Mouse (Mus musculus): ENCODE data around the gene Kmt2e. TPM values are rescaled to one million over a fixed set of nuclear protein-coding genes. Genes with fewer than 3 reads are reported as not detected.
"Not testable (repeated sequence)": the region's sequence is repeated elsewhere in the genome, so short reads cannot be mapped to it uniquely, and the experiment has no call there.

Kmt2e gene
- total and polyA plus RNA-seq, 3 experiments: 7.2 to 29.7 (median 21.3) TPM

DNA sequence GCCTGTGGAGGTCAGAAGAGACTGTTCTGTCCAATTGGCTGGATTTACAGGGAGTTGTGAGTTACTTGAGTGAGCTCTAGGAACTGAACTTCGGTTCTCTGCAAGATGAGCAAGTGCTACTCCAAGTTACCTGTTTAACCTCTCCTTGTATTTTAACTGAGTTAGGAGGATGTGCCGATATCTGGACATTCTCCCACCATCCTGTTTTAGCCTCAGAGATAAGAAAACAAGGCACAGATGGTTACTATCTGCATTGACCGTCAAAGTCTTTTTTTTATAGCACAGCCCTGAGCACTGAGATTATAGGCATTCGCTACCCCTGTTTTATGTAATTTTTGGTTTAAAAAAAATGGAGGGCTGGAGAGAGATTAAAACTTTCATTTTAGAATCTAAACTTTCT, 10.2 kb downstream of the Kmt2e start:
- Histone ChIP-seq H3K4me1 (ENCODE audit: control insufficient read depth in 1 of 2, insufficient read depth in 2 of 2) (peaks cover 8 to 49% of the 10 kb centered on the region in 2 experiments), H3K27ac (ENCODE audit: insufficient read depth, low read depth) (no peak overlapping the region), H3K36me3 (replicated peaks in 1 of 2; ENCODE audit: control insufficient read depth in 1 of 2, insufficient read depth in 1 of 2, low read length in 1 of 2) (peaks cover 2 to 17% of the 10 kb centered on the region in 2 experiments), H3K9me3 (replicated peaks; ENCODE audit: low read length) (no peaks in the 10 kb centered on the region), H3K4me3 (replicated peaks in 1 of 3; ENCODE audit: low read depth in 2 of 3, low read length in 2 of 3, poor library complexity in 1 of 3) (no peak overlapping the region), H3K9ac (ENCODE audit: insufficient read depth, low read depth) (no peak overlapping the region; the same call in 1 of the 2 replicates), H3K79me2 (replicated peaks; ENCODE audit: control insufficient read depth, extremely low read depth, insufficient read depth, poor library complexity, severe bottlenecking) (peaks cover 73% of the 10 kb centered on the region), H3K27me3 (replicated peaks) (no peaks in the 10 kb centered on the region), H3K4me2 (ENCODE audit: insufficient read depth, low read depth, poor library complexity, severe bottlenecking) (peak overlapping the region; percentile 56)
- dilution Hi-C loops (cut with MboI; ENCODE audit: extremely low pct_ligation_motif_present, extremely low pct_unique_long_range_greater_than_20kb, low sequenced_read_pairs) (no loop called here), in situ Hi-C loops (cut with MboI; ENCODE audit: low pct_ligation_motif_present, low pct_unique_long_range_greater_than_20kb, low sequenced_read_pairs) (no loop called here)
- DNase-seq (ENCODE audit: extremely low read depth): no peak
- no peak for TF ChIP-seq MAFK (IDR thresholded peaks at IDR 0.05; ENCODE audit: insufficient replicate concordance, low read length)
- TF ChIP-seq CHD1 (IDR thresholded peaks at IDR 0.05; ENCODE audit: low read depth, low read length): no peak
- no peak for TF ChIP-seq NRF1 (IDR thresholded peaks at IDR 0.05; ENCODE audit: low read depth, low read length)
- no peak for TF ChIP-seq ZC3H11A (IDR thresholded peaks at IDR 0.05; ENCODE audit: low read depth, low read length)
- no peak for TF ChIP-seq ZNF384 (IDR thresholded peaks at IDR 0.05; ENCODE audit: low read depth, low read length)
- no peak for TF ChIP-seq CHD2 (IDR thresholded peaks at IDR 0.05; ENCODE audit: low read length)
- TF ChIP-seq MYC (IDR thresholded peaks at IDR 0.05; ENCODE audit: low read depth, low read length): no peak
- no peak for TF ChIP-seq E2F4 (IDR thresholded peaks at IDR 0.05; ENCODE audit: insufficient replicate concordance, low read depth, low read length)
- TF ChIP-seq JUN (IDR thresholded peaks at IDR 0.05; ENCODE audit: insufficient read depth, low read depth, low read length): no peak
- TF ChIP-seq USF2 (conservative IDR thresholded peaks at IDR 0.05; ENCODE audit: low read depth, low read length): no peak
- TF ChIP-seq ETS1 (conservative IDR thresholded peaks at IDR 0.05; ENCODE audit: low read depth, low read length): no peak
- TF ChIP-seq BHLHE40 (IDR thresholded peaks at IDR 0.05; ENCODE audit: low read depth, low read length): no peak
- no peak for TF ChIP-seq SMC3 (IDR thresholded peaks at IDR 0.05; ENCODE audit: low read depth, low read length)
- no peak for TF ChIP-seq CTCF (conservative IDR thresholded peaks at IDR 0.05 in 1 of 2, IDR thresholded peaks at IDR 0.05 in 1 of 2; ENCODE audit: low read depth in 2 of 2, low read length in 2 of 2)

DNA sequence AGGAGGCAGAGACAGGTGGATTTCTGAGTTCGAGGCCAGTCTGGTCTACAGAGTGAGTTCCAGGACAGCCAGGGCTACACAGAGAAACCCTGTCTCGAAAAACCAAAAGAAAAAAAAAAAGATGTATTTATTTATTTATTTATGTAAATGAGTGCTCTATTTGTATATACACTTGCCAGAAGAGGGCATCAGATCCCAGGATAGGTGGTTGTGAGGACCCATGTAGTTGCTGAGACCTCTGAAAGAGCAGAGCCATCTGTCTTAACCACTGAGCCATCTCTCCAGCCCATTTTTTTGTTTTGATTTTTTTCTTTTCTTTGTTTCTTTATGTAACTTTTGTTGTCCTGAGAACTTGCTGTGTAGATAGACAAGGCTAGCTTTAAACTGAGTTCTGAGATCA, 19.3 kb downstream of the Kmt2e start:
- H3K27me3 ChIP-seq (replicated peaks); H3K9me3 ChIP-seq (replicated peaks; ENCODE audit: low read length); dilution Hi-C loops (cut with MboI; ENCODE audit: extremely low pct_ligation_motif_present, extremely low pct_unique_long_range_greater_than_20kb, low sequenced_read_pairs); H3K4me2 ChIP-seq (ENCODE audit: insufficient read depth, low read depth, poor library complexity, severe bottlenecking); H3K9ac ChIP-seq (ENCODE audit: insufficient read depth, low read depth); H3K4me3 ChIP-seq (replicated peaks in 1 of 3; ENCODE audit: low read depth in 2 of 3, low read length in 2 of 3, poor library complexity in 1 of 3); H3K27ac ChIP-seq (ENCODE audit: insufficient read depth, low read depth); DNase-seq (ENCODE audit: extremely low read depth): not testable (repeated sequence)
- peaks cover 59% of the 10 kb centered on the region for H3K79me2 ChIP-seq (replicated peaks; ENCODE audit: control insufficient read depth, extremely low read depth, insufficient read depth, poor library complexity, severe bottlenecking)
- peaks cover 23 to 49% of the 10 kb centered on the region in 2 experiments for H3K36me3 ChIP-seq (replicated peaks in 1 of 2; ENCODE audit: control insufficient read depth in 1 of 2, insufficient read depth in 1 of 2, low read length in 1 of 2)
- in situ Hi-C loops (cut with MboI; ENCODE audit: low pct_ligation_motif_present, low pct_unique_long_range_greater_than_20kb, low sequenced_read_pairs): loop anchor here (5.0 kb wide), 1 partner anchor 36 kb away; no protein-coding TSS in a partner anchor
- peaks cover 0 to 12% of the 10 kb centered on the region in 2 experiments; a peak in 2 of 4 replicates for H3K4me1 ChIP-seq (ENCODE audit: control insufficient read depth in 1 of 2, insufficient read depth in 2 of 2)

- in situ Hi-C loops (cut with MboI; ENCODE audit: low pct_ligation_motif_present, low pct_unique_long_range_greater_than_20kb, low sequenced_read_pairs) (no loop called here), dilution Hi-C loops (cut with MboI; ENCODE audit: extremely low pct_ligation_motif_present, extremely low pct_unique_long_range_greater_than_20kb, low sequenced_read_pairs) (no loop called here)
- TF ChIP-seq RCOR1 (conservative IDR thresholded peaks at IDR 0.05; ENCODE audit: low read depth, low read length) (no peak), TBP (conservative IDR thresholded peaks at IDR 0.05; ENCODE audit: low read depth, low read length) (0 out of 2 replicates have a peak, but pooled peaks have one; percentile 10), JUND (conservative IDR thresholded peaks at IDR 0.05; ENCODE audit: low read depth, low read length) (peak; percentile 91), RAD21 (IDR thresholded peaks at IDR 0.05; ENCODE audit: low read depth, low read length) (no peak), EP300 (IDR thresholded peaks at IDR 0.05; ENCODE audit: low read length) (peak; percentile 81), MEF2A (IDR thresholded peaks at IDR 0.05; ENCODE audit: borderline replicate concordance, low read depth, low read length) (peak; percentile 72; the same call in 1 of the 2 replicates), ZKSCAN1 (IDR thresholded peaks at IDR 0.05; ENCODE audit: borderline replicate concordance, low read depth, low read length) (no peak), ETS1 (conservative IDR thresholded peaks at IDR 0.05; ENCODE audit: low read depth, low read length) (peak; percentile 64), BHLHE40 (IDR thresholded peaks at IDR 0.05; ENCODE audit: low read depth, low read length) (peak; percentile 63), MAFK (IDR thresholded peaks at IDR 0.05; ENCODE audit: insufficient replicate concordance, low read length) (peak; percentile 94), IRF4 (IDR thresholded peaks at IDR 0.05; ENCODE audit: low read depth, low read length) (peak; percentile 79), HCFC1 (IDR thresholded peaks at IDR 0.05; ENCODE audit: low read depth, low read length) (no peak), JUN (IDR thresholded peaks at IDR 0.05; ENCODE audit: insufficient read depth, low read depth, low read length) (peak; percentile 92)
- Histone ChIP-seq H3K4me3 (replicated peaks in 1 of 3; ENCODE audit: low read depth in 2 of 3, low read length in 2 of 3, poor library complexity in 1 of 3) (no peak overlapping the region), H3K36me3 (replicated peaks in 1 of 2; ENCODE audit: control insufficient read depth in 1 of 2, insufficient read depth in 1 of 2, low read length in 1 of 2) (peaks cover 26 to 57% of the 10 kb centered on the region in 2 experiments), H3K79me2 (replicated peaks; ENCODE audit: control insufficient read depth, extremely low read depth, insufficient read depth, poor library complexity, severe bottlenecking) (peaks cover 56% of the 10 kb centered on the region), H3K9me3 (replicated peaks; ENCODE audit: low read length) (no peaks in the 10 kb centered on the region), H3K27me3 (replicated peaks) (no peaks in the 10 kb centered on the region), H3K4me1 (ENCODE audit: control insufficient read depth in 1 of 2, insufficient read depth in 2 of 2) (peaks cover 3 to 54% of the 10 kb centered on the region in 2 experiments; a peak in 3 of 4 replicates), H3K27ac (ENCODE audit: insufficient read depth, low read depth) (peak overlapping the region; percentile 79), H3K9ac (ENCODE audit: insufficient read depth, low read depth) (peak overlapping the region; percentile 53; the same call in 1 of the 2 replicates), H3K4me2 (ENCODE audit: insufficient read depth, low read depth, poor library complexity, severe bottlenecking) (peak overlapping the region; percentile 71; the same call in 1 of the 2 replicates)
- DNase-seq (ENCODE audit: extremely low read depth): peak; percentile 72
Observed at GRCm38 (mm10) chr5:23461688-23462087, 27.4 kb downstream of the Kmt2e start.

All from CH12.LX (cell line).